Mouse (Mus musculus) neural tube, embryonic 14.5 days (tissue): ENCODE data around the gene Eddm3b. TPM values are rescaled to one million over a fixed set of nuclear protein-coding genes. Genes with fewer than 3 reads are reported as not detected.

ENCODE experiments used
- ATAC-seq: fragments of 200-750 bp; cut with Nextera tagmentation; 2 replicates; pipeline ENCODE4 v1.8.0; 2017; ENCODE audit warnings: low read depth, mild to moderate bottlenecking, moderate TSS enrichment, moderate library complexity
- H3K27ac ChIP-seq: fragments of 300-500 bp; sonication (generic); 2 replicates; pipeline ENCODE4 v1.5.1; 2014; ENCODE audit warnings: low read depth, mild to moderate bottlenecking, control low read depth, low read length, moderate library complexity, mixed read lengths
- H3K27me3 ChIP-seq: fragments of 300-500 bp; sonication (generic); 2 replicates; pipeline ENCODE4 v1.6.1; 2014; ENCODE audit warnings: low read length; ENCODE audit not compliant: control insufficient read depth, insufficient read depth
- H3K36me3 ChIP-seq: fragments of 300-500 bp; sonication (generic); 2 replicates; pipeline ENCODE4 v1.6.1; 2014; ENCODE audit warnings: low read length, mixed read lengths; ENCODE audit not compliant: control insufficient read depth, insufficient read depth
- H3K4me1 ChIP-seq: fragments of 300-500 bp; sonication (generic); 2 replicates; pipeline ENCODE4 v1.6.1; 2014; ENCODE audit warnings: low read length; ENCODE audit not compliant: control insufficient read depth, insufficient read depth
- H3K4me2 ChIP-seq: fragments of 300-500 bp; sonication (generic); 2 replicates; pipeline ENCODE4 v1.6.1; 2014; ENCODE audit warnings: mild to moderate bottlenecking, low read depth, low read length, control low read depth
- H3K4me3 ChIP-seq: fragments of 300-500 bp; sonication (generic); 2 replicates; pipeline ENCODE4 v1.5.1; 2014; ENCODE audit warnings: low read depth, low read length, control low read depth, mixed read lengths
- H3K9ac ChIP-seq: fragments of 300-500 bp; sonication (generic); replicated peaks from 2 replicates; pipeline ENCODE4 v1.6.1; 2014; ENCODE audit warnings: low read depth, mild to moderate bottlenecking, control low read depth, low read length, mixed read lengths
- H3K9me3 ChIP-seq: fragments of 300-500 bp; sonication (generic); 2 replicates; pipeline ENCODE4 v1.6.1; 2016; ENCODE audit warnings: low read length; ENCODE audit not compliant: control insufficient read depth
- WGBS: fragments of 180-500 bp; shearing (Covaris S2); extraction: QIAGEN DNeasy Blood & Tissue Kit; methylation state at CpG from one replicate; pipeline ENCODE4 v1.1.7; 2014; 5-methylcytosine and 5-hydroxymethylcytosine counted together
- polyA plus RNA-seq: library from polyadenylated mRNA; unstranded; fragments of >200 nt; fragmentation: Nextera tagmentation; extraction: Ambion mirVana; gene quantifications from 2 replicates; pipeline ENCODE4 v1.2.1, GENCODE M21; 2014

Eddm3b gene
- polyA plus RNA-seq, 1 experiment from 2014 or later: not detected

DNA sequence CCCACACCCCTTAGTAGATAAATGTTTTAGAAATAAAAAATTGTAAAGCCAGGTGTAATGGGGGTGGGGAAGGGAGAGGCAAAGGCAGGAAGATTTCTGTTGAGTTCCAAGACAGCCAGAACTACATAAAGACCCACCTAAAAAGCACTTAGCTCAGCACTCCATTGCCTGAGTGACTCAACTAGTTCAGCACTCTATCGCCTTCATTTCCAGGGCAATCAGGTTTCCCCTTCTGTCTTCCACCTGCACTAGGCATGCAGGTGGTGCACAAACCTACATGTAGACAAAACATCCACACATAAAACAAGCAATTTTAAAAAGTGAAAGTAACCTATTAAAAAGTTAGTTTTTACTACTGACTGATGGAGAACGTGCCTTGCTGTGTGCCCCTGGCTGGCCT, 29.1 kb upstream of the Eddm3b start:
- Histone ChIP-seq H3K4me2 (no peak overlapping the region), H3K36me3 (no peaks in the 10 kb centered on the region), H3K27ac (no peak overlapping the region), H3K9ac (no peak overlapping the region), H3K27me3 (peaks cover 8% of the 10 kb centered on the region; the same call in 1 of the 2 replicates), H3K4me3 (no peak overlapping the region), H3K4me1 (peaks cover 5% of the 10 kb centered on the region; the same call in 1 of the 2 replicates), H3K9me3 (no peaks in the 10 kb centered on the region)
- ATAC-seq: no peak
- 81% methylated on average over 2 of the region's 2 CpGs for WGBS

DNA sequence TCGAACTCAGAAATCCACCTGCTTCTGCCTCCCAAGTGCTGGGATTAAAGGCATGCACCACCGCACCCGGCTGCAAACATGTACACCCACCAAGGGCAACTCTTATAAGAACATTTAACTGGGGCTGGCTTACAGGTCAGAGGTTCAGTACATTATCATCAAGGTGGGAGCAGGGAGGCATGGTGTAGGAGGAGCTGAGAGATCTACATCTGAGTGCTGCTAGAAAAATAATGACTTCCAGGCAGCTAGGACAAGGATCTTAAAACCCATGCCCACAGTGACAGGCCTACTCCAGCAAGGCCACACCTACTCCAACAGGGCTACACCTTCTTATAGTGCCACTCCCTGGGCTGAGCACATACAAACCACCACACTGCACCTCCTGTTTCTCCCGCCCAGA, 28.3 kb upstream of the Eddm3b start:
- no peak for ATAC-seq
- Histone ChIP-seq H3K9me3 (no peaks in the 10 kb centered on the region), H3K4me2 (no peak overlapping the region), H3K27me3 (peaks cover 8% of the 10 kb centered on the region; the same call in 1 of the 2 replicates), H3K36me3 (no peaks in the 10 kb centered on the region), H3K27ac (no peak overlapping the region), H3K9ac (no peak overlapping the region), H3K4me3 (no peak overlapping the region), H3K4me1 (peaks cover 5% of the 10 kb centered on the region; the same call in 1 of the 2 replicates)
- 74% methylated on average over 4 of the region's 4 CpGs for WGBS

DNA sequence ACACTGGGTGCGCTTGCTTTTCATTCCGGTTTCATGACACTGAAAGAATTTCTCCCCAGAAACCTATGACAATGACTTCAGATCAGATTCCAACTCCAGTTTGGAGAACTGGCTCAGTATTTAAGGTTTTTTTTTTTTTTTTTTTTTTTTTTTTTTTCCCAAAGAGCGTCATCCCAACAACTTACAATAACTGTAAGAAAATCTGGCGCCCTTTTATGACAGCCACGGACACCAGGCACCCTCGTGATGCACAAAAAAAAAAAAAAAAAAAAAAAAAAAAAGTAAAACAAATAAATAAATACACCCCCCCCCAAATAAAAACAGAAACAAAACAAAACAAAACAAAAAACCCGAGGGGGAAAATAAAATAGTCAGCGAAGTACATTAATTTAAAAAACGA, 26.5 kb upstream of the Eddm3b start:
- no peak for ATAC-seq
- Histone ChIP-seq H3K9ac (no peak overlapping the region), H3K9me3 (no peaks in the 10 kb centered on the region), H3K27ac (no peak overlapping the region), H3K4me1 (peaks cover 5% of the 10 kb centered on the region; the same call in 1 of the 2 replicates), H3K4me2 (peak overlapping the region; percentile 77), H3K36me3 (no peaks in the 10 kb centered on the region), H3K27me3 (peaks cover 8% of the 10 kb centered on the region; the same call in 1 of the 2 replicates), H3K4me3 (peak overlapping the region; percentile 52)
- WGBS: 11% methylated on average over 9 of the region's 9 CpGs

- Histone ChIP-seq H3K27me3 (peaks cover 4% of the 10 kb centered on the region; the same call in 1 of the 2 replicates), H3K4me3 (peak overlapping the region; percentile 52), H3K9me3 (no peaks in the 10 kb centered on the region), H3K27ac (peak overlapping the region; percentile 4; the same call in 1 of the 2 replicates), H3K36me3 (no peaks in the 10 kb centered on the region), H3K4me1 (peaks cover 1% of the 10 kb centered on the region; the same call in 1 of the 2 replicates), H3K9ac (peak overlapping the region; percentile 29), H3K4me2 (peak overlapping the region; percentile 77)
- ATAC-seq: peak; percentile 35
- 0% methylated on average over 23 of the region's 23 CpGs for WGBS
Measured at GRCm38 (mm10) chr14:51088166-51088969, 25.9 kb upstream of the Eddm3b start.

GRCm38 (mm10) chr14:51088970-51089673, 25.1 kb upstream of the Eddm3b start:
- peak; percentile 96 for ATAC-seq
- WGBS: under 1% methylated on average over 34 of the region's 34 CpGs
- Histone ChIP-seq H3K27me3 (no peaks in the 10 kb centered on the region), H3K4me2 (peak overlapping the region; percentile 77), H3K4me3 (peak overlapping the region; percentile 52), H3K36me3 (no peaks in the 10 kb centered on the region), H3K27ac (peak overlapping the region; percentile 4; the same call in 1 of the 2 replicates), H3K9ac (peak overlapping the region; percentile 29), H3K4me1 (no peaks in the 10 kb centered on the region), H3K9me3 (no peaks in the 10 kb centered on the region)

DNA sequence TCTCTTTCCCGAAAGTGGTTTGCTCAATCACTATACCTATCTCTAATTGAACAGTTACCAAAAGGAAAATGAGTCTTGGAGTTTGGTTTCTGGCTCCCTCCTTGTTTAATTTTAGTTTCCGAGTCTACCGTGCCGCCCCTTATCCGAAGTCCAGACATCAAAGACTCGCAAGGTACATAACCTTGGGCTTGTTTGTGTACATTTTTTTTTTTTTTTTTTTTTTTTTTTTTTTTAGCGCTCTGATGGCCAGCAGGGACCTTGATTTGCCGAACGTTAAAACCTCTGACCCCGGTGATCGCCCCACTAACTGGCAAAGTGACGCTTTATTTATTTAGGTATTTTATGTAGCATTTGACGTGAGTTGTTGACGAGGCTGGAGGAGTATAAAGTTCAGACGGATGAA, 24.6 kb upstream of the Eddm3b start:
- Histone ChIP-seq H3K9ac (peak overlapping the region; percentile 43), H3K4me1 (no peaks in the 10 kb centered on the region), H3K4me3 (peak overlapping the region; percentile 52), H3K27me3 (no peaks in the 10 kb centered on the region), H3K36me3 (no peaks in the 10 kb centered on the region), H3K27ac (peak overlapping the region; percentile 65; the same call in 1 of the 2 replicates), H3K9me3 (no peaks in the 10 kb centered on the region), H3K4me2 (peak overlapping the region; percentile 77)
- WGBS: under 1% methylated on average over 15 of the region's 15 CpGs
- ATAC-seq: peak; percentile 0; the same call in 1 of the 2 replicates

- Histone ChIP-seq H3K9me3 (no peaks in the 10 kb centered on the region), H3K4me3 (peak overlapping the region; percentile 52), H3K27me3 (no peaks in the 10 kb centered on the region), H3K36me3 (no peaks in the 10 kb centered on the region), H3K4me1 (no peaks in the 10 kb centered on the region), H3K27ac (peak overlapping the region; percentile 65), H3K9ac (peak overlapping the region; percentile 43), H3K4me2 (peak overlapping the region; percentile 77)
- peak; percentile 62 for ATAC-seq
- WGBS: under 1% methylated on average over 27 of the region's 27 CpGs
Measured at GRCm38 (mm10) chr14:51090077-51090781, 24.0 kb upstream of the Eddm3b start.

DNA sequence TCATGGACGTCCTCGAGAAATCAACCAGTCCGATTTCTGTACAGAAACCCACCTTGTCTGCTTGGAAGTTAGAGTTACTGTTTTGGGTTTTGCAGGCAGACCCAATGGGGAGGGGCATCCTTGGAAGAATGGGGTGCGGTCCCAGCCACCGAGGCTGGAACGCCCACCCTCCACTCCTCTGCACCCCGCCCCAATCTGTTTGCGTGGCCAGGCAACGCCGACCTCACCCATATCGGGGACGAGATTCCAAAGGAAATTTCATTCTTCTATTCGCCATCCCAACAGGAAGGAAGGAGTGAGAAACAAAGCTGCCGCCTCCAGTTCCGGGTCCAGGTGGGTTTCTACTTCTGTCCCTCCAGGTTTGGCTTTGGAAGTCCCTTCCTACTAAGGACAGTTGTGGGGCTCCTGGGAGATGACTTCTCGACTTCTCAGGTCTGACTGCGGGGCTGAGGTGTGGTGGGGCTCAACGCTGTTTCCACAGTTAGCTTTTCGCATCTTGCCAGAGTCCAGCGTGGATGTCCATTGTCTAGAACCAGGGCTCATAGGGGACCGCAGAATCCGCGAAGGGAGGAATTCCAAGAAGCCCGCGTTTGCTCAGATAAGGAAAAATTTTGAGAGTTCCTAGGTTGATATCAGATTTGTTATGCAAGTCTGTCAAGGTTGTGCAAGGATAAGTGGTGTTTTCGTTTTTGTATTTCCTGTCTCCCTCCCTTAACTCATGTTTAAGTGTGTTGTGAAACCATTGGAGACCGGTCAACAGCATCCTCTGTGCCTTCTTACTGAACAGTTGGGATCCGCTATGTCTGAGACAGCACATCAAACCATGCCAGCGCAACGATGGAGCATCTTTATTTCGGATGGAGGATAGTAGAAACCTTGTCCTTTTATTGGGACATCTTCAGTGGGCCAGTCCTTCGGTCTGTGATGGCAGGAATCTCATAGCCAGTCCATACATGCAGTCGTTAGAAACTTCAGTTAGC, 23.0 kb upstream of the Eddm3b start, which contains the start of the genes Rnase4 and Ang:
Rnase4 (plus strand) TSS at position 157 of the 980 bp plus-strand sequence.
Ang (plus strand) TSS at position 230 of the 980 bp plus-strand sequence.
- Histone ChIP-seq H3K36me3 (no peaks in the 10 kb centered on the region), H3K4me1 (no peaks in the 10 kb centered on the region), H3K27me3 (no peaks in the 10 kb centered on the region), H3K9ac (peak within 1 kb of the TSS; percentile 43), H3K9me3 (no peaks in the 10 kb centered on the region), H3K4me3 (peak within 1 kb of the TSS; percentile 52), H3K4me2 (peak within 1 kb of the TSS; percentile 77), H3K27ac (peak within 1 kb of the TSS; percentile 65)
- WGBS: 9% methylated on average over 33 of the region's 33 CpGs
- peak; percentile 21; the same call in 1 of the 2 replicates for ATAC-seq
